Mouse (Mus musculus) B cell, adult 2 months (primary cell): ENCODE measurements around the gene 1700092M07Rik.
"Not testable (repeated sequence)": the region's sequence is repeated elsewhere in the genome, so short reads cannot be mapped to it uniquely, and the experiment has no call there.

ENCODE experiments used
- DNase-seq, 2 experiments: peaks; one replicate each; pipeline ENCODE4 v3.0.0; 2022

The 1700092M07Rik gene

DNA sequence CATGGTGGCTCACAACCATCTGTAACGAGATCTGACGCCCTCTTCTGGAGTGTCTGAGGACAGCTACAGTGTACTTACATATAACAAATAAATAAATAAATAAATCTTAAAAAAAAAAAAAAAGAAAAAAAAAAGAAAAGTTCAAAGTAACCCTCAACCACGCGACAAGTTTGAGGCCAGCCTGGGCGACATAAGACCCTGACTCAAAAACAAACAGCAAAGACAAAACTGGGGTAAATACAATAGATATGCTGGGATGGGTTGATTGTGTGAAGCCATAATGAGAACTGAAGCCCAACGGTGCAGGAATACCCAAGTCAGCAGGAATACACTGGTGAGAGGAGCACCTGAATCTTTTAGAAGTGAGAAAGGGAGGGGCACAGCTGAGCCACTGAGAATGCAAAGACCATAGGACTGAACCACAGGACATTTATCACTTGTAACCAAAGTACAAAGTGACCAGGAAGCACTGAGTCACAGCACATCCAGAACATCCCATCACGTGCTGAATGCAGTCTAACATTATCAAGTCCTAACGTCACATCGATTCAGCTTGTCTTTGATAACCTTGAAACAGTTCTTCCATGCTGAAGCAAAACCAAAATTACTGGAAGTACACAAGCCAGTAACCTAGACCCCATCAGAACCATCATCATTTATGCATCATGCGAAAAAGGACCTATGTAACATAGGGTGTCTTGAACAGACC, 23.6 kb upstream of the 1700092M07Rik start:
- no peak for DNase-seq

GRCm38 (mm10) chr19:8718357-8718756, 22.2 kb upstream of the 1700092M07Rik start:
- DNase-seq = peak; percentile 87 to 91

DNA sequence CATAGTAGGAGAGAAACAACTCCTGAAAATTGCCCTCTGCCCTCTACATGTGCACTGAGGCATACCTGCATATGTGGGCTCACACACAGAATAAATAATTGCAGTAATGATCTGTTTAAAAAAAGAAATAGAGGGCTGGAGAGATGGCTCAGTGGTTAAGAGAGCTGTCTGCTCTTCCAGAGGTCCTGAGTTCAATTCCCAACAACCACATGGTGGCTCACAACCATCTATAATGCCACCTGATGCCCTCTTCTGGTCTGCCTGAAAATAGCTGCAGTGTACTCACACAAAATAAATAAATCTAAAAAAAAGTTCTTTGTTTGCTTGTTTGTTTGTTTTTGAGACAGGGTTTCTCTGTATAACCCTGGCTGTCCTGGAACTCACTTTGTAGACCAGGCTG, 21.5 kb upstream of the 1700092M07Rik start:
- not testable (repeated sequence) for DNase-seq

DNA sequence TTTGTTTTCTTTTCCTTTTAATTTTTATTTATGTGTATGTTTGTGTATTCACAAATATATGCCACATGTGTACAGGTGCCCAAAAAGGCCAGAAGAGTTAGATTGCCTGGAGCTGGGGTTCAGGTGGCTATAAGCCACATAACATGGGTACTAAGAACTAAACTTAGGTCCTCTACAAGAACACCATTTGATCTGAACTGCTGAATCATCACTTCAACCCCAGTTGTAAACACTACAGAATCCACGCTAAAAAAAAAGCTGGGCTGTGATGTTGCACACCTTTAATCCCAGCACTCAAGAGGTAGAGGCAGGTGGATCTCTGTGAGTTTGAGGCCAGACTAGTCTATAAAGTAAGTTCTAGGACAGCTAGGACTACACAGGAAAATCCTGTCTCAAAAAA, 19.1 kb upstream of the 1700092M07Rik start:
- DNase-seq = no peak

DNA sequence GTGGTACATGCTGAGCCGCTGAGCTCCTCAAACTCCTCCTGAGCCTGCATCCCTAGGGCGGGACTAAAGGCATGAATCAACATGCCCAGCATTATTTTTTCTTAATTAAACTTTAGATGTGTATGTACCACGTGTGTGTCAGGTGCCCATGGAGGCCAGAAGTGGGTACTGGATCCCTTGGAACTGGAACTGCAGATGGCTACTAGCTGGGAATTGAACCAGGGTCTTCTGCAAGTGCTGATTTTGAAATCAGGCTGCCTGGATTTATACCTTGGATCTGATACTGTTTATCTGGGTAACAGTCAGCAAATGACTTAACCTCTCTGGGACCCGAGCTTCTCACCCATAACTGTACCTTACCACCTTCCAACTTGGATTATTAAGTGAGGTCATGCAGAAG, 18.5 kb upstream of the 1700092M07Rik start:
- no peak for DNase-seq

- no peak for DNase-seq
These were observed 18.0 kb upstream of the 1700092M07Rik start for GRCm38 (mm10) chr19:8722559-8722906.

GRCm38 (mm10) chr19:8722907-8723573, 17.5 kb upstream of the 1700092M07Rik start, which contains the start of gene Slc3a2:
Gene Slc3a2 (minus strand): TSS chr19:8723369.
- peak; percentile 94 to 97 for DNase-seq

DNA sequence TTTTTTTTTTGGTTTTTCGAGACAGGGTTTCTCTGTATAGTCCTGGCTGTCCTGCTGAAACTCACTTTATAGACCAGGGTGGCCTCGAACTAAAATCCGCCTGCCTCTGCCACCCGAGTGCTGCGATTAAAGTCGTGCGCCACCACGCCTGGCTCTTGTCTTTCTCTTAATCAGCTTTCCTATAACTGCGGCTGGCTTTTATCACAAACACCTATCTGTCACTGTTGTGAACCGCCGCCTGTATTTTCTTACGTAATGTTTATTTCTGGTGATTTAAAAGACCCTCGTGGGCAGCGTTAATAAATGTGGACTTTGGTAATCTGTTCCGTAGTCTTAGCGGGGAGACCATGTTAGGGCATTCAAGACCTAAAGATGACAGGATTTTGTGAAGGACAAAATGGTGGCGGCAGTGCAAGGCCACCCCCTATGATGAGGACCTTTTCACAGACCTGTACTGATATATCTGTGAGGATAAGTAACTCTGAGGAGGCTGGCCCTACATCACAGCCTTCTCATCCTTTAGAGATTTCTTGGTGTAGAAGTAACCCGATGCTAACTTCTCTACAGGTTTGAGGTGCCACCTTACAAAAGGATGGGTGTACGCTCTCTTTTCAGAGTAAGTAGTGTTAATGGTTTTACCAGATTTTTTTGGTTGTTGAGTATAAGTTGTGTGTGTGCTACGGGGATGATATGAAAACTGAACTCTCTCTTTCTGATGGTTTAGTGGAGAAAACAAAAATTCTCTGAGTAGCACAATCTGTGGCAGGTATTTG, 16.8 kb upstream of the 1700092M07Rik start:
- DNase-seq = peak; percentile 40 to 46

- DNase-seq = no peak
These were observed 16.1 kb upstream of the 1700092M07Rik start for GRCm38 (mm10) chr19:8724392-8724791.

- DNase-seq = no peak
These were observed 15.4 kb upstream of the 1700092M07Rik start for GRCm38 (mm10) chr19:8725081-8725613.

DNA sequence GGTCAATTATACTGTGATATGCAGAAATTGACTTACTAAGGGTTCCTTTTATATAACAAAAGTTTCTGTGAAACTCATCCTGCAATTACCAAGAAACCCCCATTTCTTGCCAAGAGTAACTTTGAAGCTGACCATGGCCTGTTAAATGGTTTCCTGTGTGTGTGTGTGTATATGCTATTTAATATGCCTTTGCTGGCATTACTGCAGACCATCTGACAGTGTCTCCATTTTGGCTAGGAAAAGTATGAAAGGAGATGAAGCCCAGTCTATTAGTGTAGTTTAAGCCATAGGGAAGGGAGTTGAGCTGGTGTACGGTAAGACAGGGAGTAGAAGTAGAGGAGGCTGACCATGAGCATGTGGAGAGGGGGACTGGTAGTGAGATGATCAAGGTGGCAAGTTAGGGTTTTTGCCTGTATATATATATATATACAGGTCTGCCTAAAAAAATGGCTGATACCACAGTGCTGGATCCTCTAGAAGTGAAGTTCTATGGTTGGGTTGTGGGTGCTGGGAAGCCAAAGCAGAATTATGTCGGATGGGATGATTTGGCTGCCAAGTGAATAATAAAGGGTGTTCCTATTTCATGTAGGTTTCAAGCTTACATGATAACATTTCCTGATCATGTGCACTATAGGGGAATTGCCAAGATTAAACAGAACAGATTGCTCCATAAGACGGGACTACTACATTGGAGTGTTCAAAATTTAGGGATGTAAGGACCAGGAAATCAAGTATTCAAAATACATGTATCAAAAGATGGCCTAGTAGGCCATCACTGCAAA, 13.7 kb upstream of the 1700092M07Rik start:
- no peak for DNase-seq

GRCm38 (mm10) chr19:8727495-8728114, 12.9 kb upstream of the 1700092M07Rik start:
- no peak for DNase-seq

DNA sequence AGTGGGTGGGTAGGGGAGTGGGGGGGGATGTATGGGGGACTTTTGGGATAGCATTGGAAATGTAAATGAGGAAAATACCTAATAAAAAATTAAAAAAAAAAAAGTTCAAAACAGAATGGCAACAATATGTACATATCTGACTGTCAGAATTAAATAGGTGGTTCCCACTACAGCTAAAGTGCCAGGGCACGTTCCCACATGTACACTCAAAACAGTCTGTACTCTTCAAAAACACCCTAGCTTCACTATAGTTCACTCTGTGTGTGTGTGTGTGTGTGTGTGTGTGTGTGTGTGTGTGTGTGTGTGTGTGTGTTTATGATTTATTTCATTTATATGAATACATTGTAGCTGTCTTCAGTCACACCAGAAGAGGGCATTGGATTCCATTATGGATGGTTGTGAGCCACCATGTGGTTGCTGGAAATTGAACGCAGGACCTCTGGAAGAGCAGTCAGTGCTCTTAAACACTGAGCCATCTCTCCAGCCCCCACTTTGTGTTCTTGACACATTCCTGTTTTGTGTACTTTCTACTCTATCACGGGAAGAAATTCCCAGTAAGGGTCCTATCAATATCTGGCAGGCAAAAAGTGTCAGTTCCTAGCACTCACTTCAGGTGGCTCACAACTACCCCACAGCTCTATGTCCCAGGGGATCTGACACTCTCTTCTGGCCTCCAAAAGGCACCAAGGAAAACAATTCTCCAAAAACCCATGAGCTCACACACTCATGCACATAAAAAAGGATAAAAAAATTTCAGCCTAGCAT, 12.0 kb upstream of the 1700092M07Rik start:
- not testable (repeated sequence) for DNase-seq

DNA sequence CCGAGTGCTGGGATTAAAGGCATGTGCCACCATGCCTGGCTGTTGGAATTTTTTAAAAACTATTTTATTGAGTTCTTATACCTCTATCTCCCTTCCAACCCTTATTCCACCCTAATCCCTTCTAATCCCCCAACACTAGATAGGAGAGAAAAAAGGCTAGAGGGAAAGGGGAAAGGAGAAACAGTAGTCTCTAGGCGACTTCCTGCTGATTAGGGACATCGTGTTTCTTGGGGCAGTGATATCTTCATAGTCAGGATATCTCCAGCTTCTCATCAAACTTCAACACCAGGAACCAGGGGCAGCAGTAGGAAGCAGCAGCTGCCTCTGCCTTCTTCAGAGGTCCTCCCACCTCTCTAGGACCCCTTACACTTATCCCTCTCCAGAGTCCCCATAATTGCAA, 6.2 kb upstream of the 1700092M07Rik start:
- DNase-seq = no peak

- peak; percentile 94 to 95 for DNase-seq
These were observed 4.9 kb upstream of the 1700092M07Rik start, which contains the start of gene Wdr74 for GRCm38 (mm10) chr19:8735389-8736159. Gene Wdr74 (plus strand): TSS chr19:8735827.

DNA sequence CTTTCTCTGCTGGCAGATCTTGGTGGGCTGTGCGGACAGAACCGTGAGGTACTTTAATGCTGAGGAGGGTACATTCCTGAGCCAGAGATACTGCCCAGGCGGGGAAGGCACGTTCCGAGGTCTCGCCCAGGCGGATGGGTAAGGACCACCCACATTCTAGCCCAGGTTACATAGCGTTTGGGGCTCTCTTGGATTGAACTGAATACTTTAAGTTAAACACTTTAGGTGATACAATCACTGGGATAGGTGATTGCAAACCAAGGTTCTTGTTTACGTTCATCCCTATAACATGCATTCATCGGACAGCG, 4.4 kb upstream of the 1700092M07Rik start:
- DNase-seq = no peak

DNA sequence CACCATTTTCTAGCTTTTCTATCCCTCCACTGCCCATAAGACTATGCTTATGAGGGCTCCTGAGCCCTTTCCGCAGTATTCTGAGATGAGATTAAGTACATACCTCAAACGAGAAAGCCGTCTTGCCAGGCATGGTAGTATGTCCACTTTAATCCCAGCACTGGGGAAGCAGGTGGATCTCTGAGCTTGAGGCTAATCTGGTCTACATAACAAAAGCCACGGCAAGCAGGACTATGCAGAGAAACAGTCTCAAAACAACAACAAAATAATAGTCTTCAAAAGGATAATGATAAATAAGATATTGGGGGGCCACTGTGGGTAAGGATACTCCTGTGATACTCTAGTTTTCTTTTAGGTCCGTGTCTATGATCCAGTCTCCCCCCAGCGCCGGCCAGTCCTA, 1.6 kb upstream of the 1700092M07Rik start:
- DNase-seq = no peak

- DNase-seq = no peak
These were observed 872 bp upstream of the 1700092M07Rik start for GRCm38 (mm10) chr19:8739646-8740045.

DNA sequence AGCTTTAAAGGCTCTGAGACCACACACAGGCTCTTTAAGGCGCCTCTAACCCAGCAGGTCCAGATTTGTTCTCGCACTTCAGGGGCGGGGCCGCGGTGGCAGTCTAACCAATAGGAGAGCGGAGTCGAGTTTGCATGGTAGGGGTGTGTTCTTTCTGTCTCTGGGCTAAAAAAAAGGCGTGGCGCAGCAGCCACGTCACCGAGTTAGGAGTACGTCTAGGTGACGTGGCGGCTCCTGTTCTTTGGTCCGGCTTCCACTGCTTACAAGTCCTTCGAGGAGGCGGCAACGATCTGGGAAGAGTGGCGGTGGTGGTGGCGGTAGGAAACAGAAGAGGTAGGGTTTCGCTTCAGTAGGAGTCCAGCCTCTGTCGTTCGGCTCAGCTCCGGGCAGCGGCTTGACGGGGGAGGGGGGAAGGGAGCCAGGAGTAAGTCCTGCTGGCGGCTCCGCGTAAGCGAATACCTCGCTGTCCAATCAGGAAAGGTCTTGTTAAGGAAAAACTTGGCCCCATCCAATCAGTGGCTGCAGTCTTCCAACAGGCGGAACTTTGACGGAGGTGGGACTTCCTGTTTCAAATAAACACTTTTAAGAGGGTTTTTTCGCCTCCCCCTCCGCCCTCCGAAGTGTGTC, 838 bp downstream of the 1700092M07Rik start, which contains the start of gene Stx5a:
Gene Stx5a, plus strand, starts transcription at position 171 of the 627 bp plus-strand sequence.
- DNase-seq = peak; percentile 94 to 95

- no peak for DNase-seq
These were observed 1.7 kb downstream of the 1700092M07Rik start for GRCm38 (mm10) chr19:8742176-8742575.
